Mouse (Mus musculus): ENCODE results near the gene Swap70.

DNA sequence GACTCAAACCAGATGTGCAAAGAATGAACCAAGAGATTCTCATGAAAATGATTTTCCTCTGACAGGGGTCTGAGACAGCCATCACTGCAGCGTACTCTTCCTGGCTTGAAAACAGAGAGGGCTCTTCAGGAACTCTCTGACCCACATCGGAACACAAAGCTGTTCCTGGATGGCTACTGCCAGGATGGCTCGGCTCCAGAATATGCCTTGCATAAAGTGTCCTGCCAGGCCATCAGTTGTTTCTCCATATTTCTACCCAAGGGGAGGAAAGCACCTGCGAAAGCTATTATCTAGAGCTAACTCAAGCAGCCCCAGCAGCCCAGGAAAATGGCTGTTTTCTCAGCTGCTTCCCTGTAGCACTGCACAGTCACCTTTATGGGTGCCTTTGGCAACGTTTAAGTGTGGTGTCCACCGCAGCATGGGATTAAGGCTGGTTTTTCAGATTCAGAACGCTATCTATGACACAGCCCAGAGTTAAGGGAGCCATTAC lies 92.9 kb downstream of the Swap70 start:
- TF ChIP-seq GATA1 (IDR thresholded peaks at IDR 0.05; ENCODE audit: borderline replicate concordance, low read length): no peak
- no peak for TF ChIP-seq CTCF (IDR thresholded peaks at IDR 0.05; ENCODE audit: low read depth, low read length)
- TF ChIP-seq TAL1 (conservative IDR thresholded peaks at IDR 0.05; ENCODE audit: low read depth, low read length): no peak
- no peak for TF ChIP-seq POLR2AphosphoS5 (IDR thresholded peaks at IDR 0.05; ENCODE audit: insufficient replicate concordance, low read depth, low read length)
- no peak for TF ChIP-seq GATA2 (IDR thresholded peaks at IDR 0.05; ENCODE audit: borderline replicate concordance, low read depth, low read length)

Measured in G1E (cell line).